Comparison of ENCODE assay signal across 9 mouse cellular contexts in the genomic region with DNA sequence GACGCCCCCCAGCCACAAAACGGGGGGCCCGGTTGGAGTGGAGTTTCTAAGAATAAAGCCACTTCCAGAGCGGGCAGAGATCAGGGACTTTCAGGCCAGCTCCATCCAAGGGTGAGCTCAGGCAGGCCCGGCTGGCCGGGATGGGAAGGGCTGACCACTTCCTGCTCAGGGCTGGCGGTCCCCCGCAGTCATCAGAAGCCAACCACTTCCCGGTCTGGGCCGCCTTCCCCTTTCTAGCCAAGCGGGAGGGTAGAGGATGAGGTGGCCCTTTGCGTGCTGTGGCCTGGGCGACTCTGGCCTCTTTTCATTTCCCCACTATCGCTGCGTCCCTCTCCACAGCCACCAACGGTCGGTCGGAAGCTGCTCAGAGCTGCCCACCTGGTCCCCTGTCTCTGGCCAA. TPM values are rescaled to one million over a fixed set of nuclear protein-coding genes. Genes with fewer than 3 reads are reported as not detected.
DNase-seq lines count a peak whose midpoint lies in the region; ATAC-seq and TF ChIP-seq lines count a peak whose summit lies in the region.
"Had no signal": no experiment of that assay in that cellular context is flagged by ENCODE, and none has a peak within 500 bp of the region (broad histone marks: within the 10 kb centered on the region; RNA-seq: fewer than 3 reads in every experiment).

No protein-coding gene starts in this region.

- no peaks in the 10 kb centered on the region for H3K9me3 ChIP-seq in liver, postnatal 0 days (ENCODE audit: low read length)
- H3K9me3 ChIP-seq in forebrain, postnatal 0 days (ENCODE audit: low read length), result no peaks in the 10 kb centered on the region
- H3K9me3 ChIP-seq in forebrain, embryonic 11.5 days (ENCODE audit: control insufficient read depth, low read length), result no peaks in the 10 kb centered on the region
- H3K9me3 ChIP-seq: lung, embryonic 15.5 days had no signal

- peak overlapping the region; percentile 29; the same call in 1 of the 2 replicates for H3K4me2 ChIP-seq in liver, postnatal 0 days (ENCODE audit: low read depth, low read length)
- H3K4me2 ChIP-seq in forebrain, postnatal 0 days (ENCODE audit: low read depth), result no peak overlapping the region
- H3K4me2 ChIP-seq in forebrain, embryonic 11.5 days (ENCODE audit: low read depth, low read length, severe bottlenecking), result no peak overlapping the region
- H3K4me2 ChIP-seq: lung, embryonic 15.5 days had no signal

- 27% methylated on average over 18 of the region's 18 CpGs for WGBS in liver, postnatal 0 days (ENCODE audit: insufficient replicate concordance)
- WGBS in forebrain, postnatal 0 days, result 76% methylated on average over 18 of the region's 18 CpGs
- WGBS in forebrain, embryonic 11.5 days, result 77% methylated on average over 18 of the region's 18 CpGs

- TF ChIP-seq CTCF in gastrocnemius, adult 2 months (IDR thresholded peaks at IDR 0.05), result no peak
- no peak for TF ChIP-seq CTCF in liver, postnatal 0 days (IDR thresholded peaks at IDR 0.05; ENCODE audit: low read depth)
- TF ChIP-seq CTCF in forebrain, postnatal 0 days (IDR thresholded peaks at IDR 0.05; ENCODE audit: low read depth), result no peak

- TF ChIP-seq EP300 in liver, postnatal 0 days (IDR thresholded peaks at IDR 0.05; ENCODE audit: low read depth), result no peak

- no peaks in the 10 kb centered on the region for H3K27me3 ChIP-seq in liver, postnatal 0 days (ENCODE audit: insufficient read depth, low read length)
- H3K27me3 ChIP-seq in forebrain, postnatal 0 days (ENCODE audit: insufficient read depth, low read length), result no peaks in the 10 kb centered on the region
- no peaks in the 10 kb centered on the region for H3K27me3 ChIP-seq in forebrain, embryonic 11.5 days (ENCODE audit: control insufficient read depth, insufficient read depth, low read length)
- H3K27me3 ChIP-seq: lung, embryonic 15.5 days had no signal

- intact Hi-C loops in gastrocnemius, adult 2 months (cut with DNase I), result loop anchor here (10.0 kb wide), 2 partner anchors 85 to 255 kb away; no protein-coding TSS in a partner anchor

- H3K9ac ChIP-seq in liver, postnatal 0 days (replicated peaks), result no peak overlapping the region
- no peak overlapping the region for H3K9ac ChIP-seq in forebrain, postnatal 0 days
- no peak overlapping the region for H3K9ac ChIP-seq in forebrain, embryonic 11.5 days (ENCODE audit: low read length)
- H3K9ac ChIP-seq: lung, embryonic 15.5 days had no signal

- H3K36me3 ChIP-seq in liver, postnatal 0 days (replicated peaks; ENCODE audit: insufficient read depth, low read length), result no peaks in the 10 kb centered on the region
- H3K36me3 ChIP-seq in forebrain, postnatal 0 days (ENCODE audit: insufficient read depth), result no peaks in the 10 kb centered on the region
- H3K36me3 ChIP-seq in forebrain, embryonic 11.5 days (ENCODE audit: control insufficient read depth, insufficient read depth, low read length), result no peaks in the 10 kb centered on the region
- H3K36me3 ChIP-seq: lung, embryonic 15.5 days had no signal

- peak; percentile 56 for DNase-seq in gastrocnemius, adult 2 months
- no peak for DNase-seq in gastrocnemius, adult 8-10 months (ENCODE audit: low spot score in 2 of 2)
- peak; percentile 43 to 45 for DNase-seq in spleen, adult 18-20 months
- DNase-seq in spleen, adult 12 weeks (ENCODE audit: low spot score), result no peak
- DNase-seq in liver, postnatal 0 days, result peak; percentile 66
- DNase-seq in spleen, postnatal 36 days (ENCODE audit: low spot score in 2 of 2), result peak; percentile 59 to 66
- DNase-seq in forebrain, postnatal 0 days, result no peak
- DNase-seq in forebrain, embryonic 11.5 days (ENCODE audit: low spot score), result no peak

- no peak overlapping the region for H3K27ac ChIP-seq in gastrocnemius, adult 2 months
- H3K27ac ChIP-seq in liver, postnatal 0 days (ENCODE audit: low read depth), result no peak overlapping the region
- H3K27ac ChIP-seq in forebrain, postnatal 0 days (ENCODE audit: low read depth, low read length), result no peak overlapping the region
- no peak overlapping the region for H3K27ac ChIP-seq in forebrain, embryonic 11.5 days (ENCODE audit: low read depth, low read length)
- H3K27ac ChIP-seq: lung, embryonic 15.5 days had no signal

- H3K4me1 ChIP-seq in liver, postnatal 0 days (ENCODE audit: insufficient read depth), result no peaks in the 10 kb centered on the region
- H3K4me1 ChIP-seq in forebrain, postnatal 0 days (ENCODE audit: insufficient read depth), result no peaks in the 10 kb centered on the region
- H3K4me1 ChIP-seq in forebrain, embryonic 11.5 days (replicated peaks; ENCODE audit: control insufficient read depth, insufficient read depth, low read length), result no peaks in the 10 kb centered on the region

- peak; percentile 38 for ATAC-seq in liver, postnatal 0 days
- ATAC-seq in forebrain, postnatal 0 days, result no peak
- ATAC-seq in forebrain, embryonic 11.5 days (replicated peaks; ENCODE audit: low FRiP score), result no peak

- H3K4me3 ChIP-seq in gastrocnemius, adult 2 months, result no peak overlapping the region
- no peak overlapping the region for H3K4me3 ChIP-seq in liver, postnatal 0 days (ENCODE audit: low read depth, low read length)
- no peak overlapping the region for H3K4me3 ChIP-seq in forebrain, postnatal 0 days (ENCODE audit: low read depth, low read length)
- H3K4me3 ChIP-seq in forebrain, embryonic 11.5 days (ENCODE audit: low read depth, low read length), result no peak overlapping the region
- H3K4me3 ChIP-seq: lung, embryonic 15.5 days had no signal

RNA-seq across cellular contexts. Expression of a gene that starts 50.6 kb away (rescaled TPM):
- total RNA-seq in gastrocnemius, adult 2 months (2021), result under 1 TPM in 1 of 2 experiments, not detected in 1; 0.17 TPM
- total RNA-seq in gastrocnemius, adult 8-10 months (2022), result under 1 TPM in 1 of 4 experiments, not detected in 3; 0.07 TPM
- polyA plus RNA-seq in liver, postnatal 0 days (2015; fragmentation: Nextera tagmentation; extraction: Ambion mirVana), result 0.39 and 0.46 TPM in 2 replicates
- total RNA-seq in forebrain, postnatal 0 days (2014; rRNA removed), result not detected in 2 replicates
- polyA plus RNA-seq in forebrain, postnatal 0 days (2015; fragmentation: Nextera tagmentation; extraction: Ambion mirVana), result not detected in 2 replicates
- 0.04 and 0.07 TPM in 2 replicates for polyA plus RNA-seq in forebrain, embryonic 11.5 days (2014; fragmentation: Nextera tagmentation; extraction: Ambion mirVana)

Comparison
In these comparisons a context has a peak if more than half of its experiments do, and no peak if none do; other contexts are left out.
1. DNase-seq: peak in gastrocnemius, adult 2 months (single experiment), spleen, adult 18-20 months (2 of 2), liver, postnatal 0 days (single experiment) and spleen, postnatal 36 days (2 of 2); none in gastrocnemius, adult 8-10 months (0 of 2), spleen, adult 12 weeks (single experiment), forebrain, postnatal 0 days (single experiment) and forebrain, embryonic 11.5 days (single experiment).